In genomic region chr17:27965292-27965691, GRCm38 (mm10) we compare ENCODE assay signal across 29 mouse cellular contexts. TPM values are rescaled to one million over a fixed set of nuclear protein-coding genes. Genes with fewer than 3 reads are reported as not detected.
DNase-seq lines count a peak whose midpoint lies in the region; ATAC-seq and TF ChIP-seq lines count a peak whose summit lies in the region.
"Had no signal": no experiment of that assay in that cellular context is flagged by ENCODE, and none has a peak within 500 bp of the region (broad histone marks: within the 10 kb centered on the region; RNA-seq: fewer than 3 reads in every experiment).

No protein-coding gene starts in this region.

- peak; percentile 24; the same call in 1 of the 2 replicates for TF ChIP-seq CTCF in kidney, postnatal 0 days (IDR thresholded peaks at IDR 0.05; ENCODE audit: low read depth)

- H3K4me1 ChIP-seq in kidney, embryonic 14.5 days (ENCODE audit: control insufficient read depth, insufficient read depth, low read length): peaks cover 4% of the 10 kb centered on the region; the same call in 1 of the 2 replicates
- H3K4me1 ChIP-seq in kidney, postnatal 0 days (replicated peaks; ENCODE audit: insufficient read depth, low read length): peaks cover 24% of the 10 kb centered on the region

- WGBS in kidney, embryonic 14.5 days: 67% methylated on average over 10 of the region's 10 CpGs
- 58% methylated on average over 10 of the region's 10 CpGs for WGBS in kidney, postnatal 0 days

- ATAC-seq in kidney, embryonic 14.5 days (ENCODE audit: low FRiP score, low TSS enrichment): no peak; the same call in 1 of the 2 replicates
- peak; percentile 92 for ATAC-seq in kidney, postnatal 0 days (replicated peaks; ENCODE audit: low FRiP score, low read depth)
- ATAC-seq: forebrain, embryonic 14.5 days; midbrain, embryonic 16.5 days had no signal

- DNase-seq in kidney, adult 11 months: peak; percentile 93
- peak; percentile 14 for DNase-seq in retina, postnatal 1 day
- DNase-seq in retina, embryonic 14.5 days (ENCODE audit: low spot score): no peak
- peak; percentile 61 for DNase-seq in kidney, postnatal 0 days (ENCODE audit: low spot score)
- peak; percentile 89 for DNase-seq in yolk sac, embryonic 10.5 days (ENCODE audit: low spot score)
- no peak for DNase-seq in left cerebral cortex, postnatal 10 days (ENCODE audit: extremely low spot score in 1 of 2, low spot score in 2 of 2)
- no peak for DNase-seq in adipocyte (ENCODE audit: low spot score)
- DNase-seq: cerebellum, adult 8-10 months; gastrocnemius, postnatal 10 days; heart, adult 11 months; layer of hippocampus, postnatal 36 days; liver, embryonic 13.5 days; right cerebral cortex, adult 18-20 months; right cerebral cortex, postnatal 4 days; thymus, adult 18-20 months; thymus, postnatal 36 days had no signal

- intact Hi-C loops in left cerebral cortex, postnatal 10 days (cut with DNase I): no loop called here

- H3K4me3 ChIP-seq in kidney, embryonic 14.5 days (ENCODE audit: low read length): no peak overlapping the region
- H3K4me3 ChIP-seq in kidney, postnatal 0 days (replicated peaks; ENCODE audit: low read depth, low read length): no peak overlapping the region
- H3K4me3 ChIP-seq: embryonic facial prominence, embryonic 15.5 days; heart, embryonic 13.5 days; hindbrain, embryonic 13.5 days; layer of hippocampus, adult 2 months; liver, embryonic 13.5 days; lung, embryonic 15.5 days; midbrain, embryonic 10.5 days; myocyte; neural tube, embryonic 13.5 days; stomach, embryonic 15.5 days had no signal

- H3K9ac ChIP-seq in kidney, embryonic 14.5 days (ENCODE audit: low read depth, low read length): no peak overlapping the region
- no peak overlapping the region for H3K9ac ChIP-seq in kidney, postnatal 0 days (ENCODE audit: low read depth, low read length)
- H3K9ac ChIP-seq: embryonic facial prominence, embryonic 15.5 days; heart, embryonic 13.5 days; hindbrain, embryonic 13.5 days; liver, embryonic 13.5 days; lung, embryonic 15.5 days; neural tube, embryonic 13.5 days; stomach, embryonic 15.5 days had no signal

- no peak overlapping the region for H3K4me2 ChIP-seq in kidney, embryonic 14.5 days (replicated peaks; ENCODE audit: low read depth, low read length)
- H3K4me2 ChIP-seq in kidney, postnatal 0 days (ENCODE audit: low read length): no peak overlapping the region
- H3K4me2 ChIP-seq: embryonic facial prominence, embryonic 15.5 days; heart, embryonic 13.5 days; hindbrain, embryonic 13.5 days; liver, embryonic 13.5 days; lung, embryonic 15.5 days; neural tube, embryonic 13.5 days; stomach, embryonic 15.5 days had no signal

- H3K9me3 ChIP-seq in kidney, embryonic 14.5 days (ENCODE audit: control insufficient read depth, low read length): no peaks in the 10 kb centered on the region
- no peaks in the 10 kb centered on the region for H3K9me3 ChIP-seq in kidney, postnatal 0 days (replicated peaks; ENCODE audit: low read length)
- H3K9me3 ChIP-seq: embryonic facial prominence, embryonic 15.5 days; heart, embryonic 13.5 days; hindbrain, embryonic 13.5 days; liver, embryonic 13.5 days; lung, embryonic 15.5 days; midbrain, embryonic 10.5 days; neural tube, embryonic 13.5 days; stomach, embryonic 15.5 days had no signal

- no peak overlapping the region for H3K27ac ChIP-seq in kidney, embryonic 14.5 days (ENCODE audit: low read depth, low read length)
- peak overlapping the region; percentile 83 for H3K27ac ChIP-seq in kidney, postnatal 0 days
- H3K27ac ChIP-seq: embryonic facial prominence, embryonic 15.5 days; heart, embryonic 13.5 days; hindbrain, embryonic 13.5 days; layer of hippocampus, adult 2 months; liver, embryonic 13.5 days; lung, embryonic 15.5 days; macrophage; midbrain, embryonic 10.5 days; neural tube, embryonic 13.5 days; stomach, embryonic 15.5 days had no signal

- no peaks in the 10 kb centered on the region for H3K27me3 ChIP-seq in kidney, embryonic 14.5 days (ENCODE audit: control insufficient read depth, insufficient read depth, low read length)
- no peaks in the 10 kb centered on the region for H3K27me3 ChIP-seq in kidney, postnatal 0 days (ENCODE audit: insufficient read depth, low read length)
- H3K27me3 ChIP-seq: embryonic facial prominence, embryonic 15.5 days; heart, embryonic 13.5 days; hindbrain, embryonic 13.5 days; liver, embryonic 13.5 days; lung, embryonic 15.5 days; neural tube, embryonic 13.5 days; stomach, embryonic 15.5 days had no signal

- no peaks in the 10 kb centered on the region for H3K36me3 ChIP-seq in kidney, embryonic 14.5 days (ENCODE audit: control insufficient read depth, insufficient read depth, low read length)
- no peaks in the 10 kb centered on the region for H3K36me3 ChIP-seq in kidney, postnatal 0 days (ENCODE audit: insufficient read depth, low read length)
- H3K36me3 ChIP-seq: embryonic facial prominence, embryonic 15.5 days; heart, embryonic 13.5 days; hindbrain, embryonic 13.5 days; liver, embryonic 13.5 days; lung, embryonic 15.5 days; midbrain, embryonic 10.5 days; neural tube, embryonic 13.5 days; stomach, embryonic 15.5 days had no signal

RNA-seq across cellular contexts. Expression of gene Taf11, which starts 55.6 kb away (rescaled TPM):
- 76.6 and 77.5 TPM in 2 replicates for polyA plus RNA-seq in kidney, embryonic 14.5 days (2014; fragmentation: Nextera tagmentation; extraction: Ambion mirVana)
- polyA plus RNA-seq in kidney, postnatal 0 days (2015; fragmentation: Nextera tagmentation; extraction: Ambion mirVana): 55.5 and 58.1 TPM in 2 replicates
- 10 to 100 TPM; 35.2 to 38.3 TPM for total RNA-seq in left cerebral cortex, postnatal 10 days (2021)

RNA-seq across cellular contexts. Expression of gene Anks1, which starts 56.2 kb away (rescaled TPM):
- polyA plus RNA-seq in kidney, embryonic 14.5 days (2014; fragmentation: Nextera tagmentation; extraction: Ambion mirVana): 8.0 and 14.2 TPM in 2 replicates
- 10.5 and 11.3 TPM in 2 replicates for polyA plus RNA-seq in kidney, postnatal 0 days (2015; fragmentation: Nextera tagmentation; extraction: Ambion mirVana)
- total RNA-seq in left cerebral cortex, postnatal 10 days (2021): 10 to 100 TPM; 37.3 to 37.7 TPM

Comparison
In these comparisons a context has a peak if more than half of its experiments do, and no peak if none do; other contexts are left out.
1. DNase-seq: peak in kidney, adult 11 months (single experiment), retina, postnatal 1 day (single experiment), kidney, postnatal 0 days (single experiment) and yolk sac, embryonic 10.5 days (single experiment); none in retina, embryonic 14.5 days (single experiment), left cerebral cortex, postnatal 10 days (0 of 2) and adipocyte (single experiment).